Mouse (Mus musculus): ENCODE data around the gene Ccdc63. TPM values are rescaled to one million over a fixed set of nuclear protein-coding genes. Genes with fewer than 3 reads are reported as not detected.
A peak's percentile ranks its signal among the peaks of the same experiment; 100 is the strongest.

The Ccdc63 gene
- polyA plus RNA-seq, 1 experiment, result not detected

DNA sequence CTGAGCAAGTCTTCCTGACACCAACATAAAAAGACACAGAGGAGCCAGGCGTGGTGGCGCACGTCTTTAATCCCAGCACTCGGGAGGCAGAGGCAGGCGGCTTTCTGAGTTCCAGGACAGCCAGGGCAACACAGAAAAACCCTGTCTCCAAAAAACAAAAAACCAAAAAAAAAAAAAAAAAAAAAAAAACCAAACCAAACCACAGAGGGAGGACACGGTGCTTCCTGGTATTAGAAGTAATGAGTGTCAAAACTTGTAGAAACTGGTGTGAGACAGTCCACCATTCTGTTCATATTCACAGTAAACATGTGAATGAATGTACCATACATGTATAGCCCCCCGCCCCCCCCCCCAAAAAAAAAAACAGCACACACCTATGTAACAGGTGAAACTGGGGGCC, 35.3 kb upstream of the Ccdc63 start:
- TF ChIP-seq FOSL1 (IDR thresholded peaks at IDR 0.05; ENCODE audit: insufficient read depth, low read length, poor library complexity, severe bottlenecking), result no peak
- no peak for TF ChIP-seq MYOG (IDR thresholded peaks at IDR 0.05; ENCODE audit: control insufficient read depth, extremely low read depth, insufficient read length)
- no peak for TF ChIP-seq MAX (IDR thresholded peaks at IDR 0.05)
- no peak for TF ChIP-seq MYOD1 (IDR thresholded peaks at IDR 0.05; ENCODE audit: control insufficient read depth, insufficient read length, low read depth)
- no peak for TF ChIP-seq CTCF (IDR thresholded peaks at IDR 0.05; ENCODE audit: control insufficient read depth, insufficient read depth, insufficient read length)
- TF ChIP-seq CEBPB (IDR thresholded peaks at IDR 0.05; ENCODE audit: low read depth), result no peak
- TF ChIP-seq USF1 (IDR thresholded peaks at IDR 0.05; ENCODE audit: low read depth), result no peak
- Histone ChIP-seq H3K36me3 (ENCODE audit: control insufficient read depth, insufficient read depth) (peaks cover 48% of the 10 kb centered on the region), H3K79me2 (ENCODE audit: control insufficient read depth, insufficient read depth) (peaks cover 18% of the 10 kb centered on the region), H3K27me3 (ENCODE audit: control insufficient read depth, insufficient read depth, insufficient read length) (no peaks in the 10 kb centered on the region), H3ac (ENCODE audit: control insufficient read depth, insufficient read length, low read depth) (no peak overlapping the region), H3K79me3 (ENCODE audit: low read depth) (peaks cover 4% of the 10 kb centered on the region), H3K4me3 (ENCODE audit: insufficient read depth, poor library complexity, severe bottlenecking) (no peak overlapping the region)

DNA sequence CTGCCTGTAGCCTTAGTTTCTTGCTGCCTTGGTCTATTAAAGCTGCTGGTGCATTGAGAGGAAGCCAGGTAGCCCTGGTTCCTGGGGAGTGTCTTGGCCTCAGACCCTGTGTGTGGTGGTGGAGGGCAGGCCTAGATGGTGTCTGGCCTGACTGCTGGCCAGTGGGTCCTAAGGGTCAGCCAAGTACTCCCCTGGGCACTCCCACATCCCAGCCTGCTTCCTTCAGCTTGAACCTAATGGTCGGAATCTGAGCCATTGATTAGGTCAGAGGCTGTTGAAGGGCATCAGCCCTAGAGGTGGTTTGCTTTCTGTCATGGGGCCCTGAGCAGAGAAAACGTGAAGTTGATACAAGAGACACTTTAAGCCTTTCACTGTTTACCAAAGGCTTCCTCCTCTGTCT, 34.8 kb upstream of the Ccdc63 start:
- Histone ChIP-seq H3K79me3 (ENCODE audit: low read depth) (peaks cover 8% of the 10 kb centered on the region), H3K4me3 (ENCODE audit: insufficient read depth, poor library complexity, severe bottlenecking) (no peak overlapping the region), H3K27me3 (ENCODE audit: control insufficient read depth, insufficient read depth, insufficient read length) (no peaks in the 10 kb centered on the region), H3ac (ENCODE audit: control insufficient read depth, insufficient read length, low read depth) (no peak overlapping the region), H3K36me3 (ENCODE audit: control insufficient read depth, insufficient read depth) (peaks cover 54% of the 10 kb centered on the region), H3K79me2 (ENCODE audit: control insufficient read depth, insufficient read depth) (peaks cover 23% of the 10 kb centered on the region)
- no peak for TF ChIP-seq FOSL1 (IDR thresholded peaks at IDR 0.05; ENCODE audit: insufficient read depth, low read length, poor library complexity, severe bottlenecking)
- TF ChIP-seq MYOG (IDR thresholded peaks at IDR 0.05; ENCODE audit: control insufficient read depth, extremely low read depth, insufficient read length), result no peak
- TF ChIP-seq USF1 (IDR thresholded peaks at IDR 0.05; ENCODE audit: low read depth), result no peak
- TF ChIP-seq MAX (IDR thresholded peaks at IDR 0.05), result no peak
- no peak for TF ChIP-seq CTCF (IDR thresholded peaks at IDR 0.05; ENCODE audit: control insufficient read depth, insufficient read depth, insufficient read length)
- no peak for TF ChIP-seq MYOD1 (IDR thresholded peaks at IDR 0.05; ENCODE audit: control insufficient read depth, insufficient read length, low read depth)
- TF ChIP-seq CEBPB (IDR thresholded peaks at IDR 0.05; ENCODE audit: low read depth), result no peak

DNA sequence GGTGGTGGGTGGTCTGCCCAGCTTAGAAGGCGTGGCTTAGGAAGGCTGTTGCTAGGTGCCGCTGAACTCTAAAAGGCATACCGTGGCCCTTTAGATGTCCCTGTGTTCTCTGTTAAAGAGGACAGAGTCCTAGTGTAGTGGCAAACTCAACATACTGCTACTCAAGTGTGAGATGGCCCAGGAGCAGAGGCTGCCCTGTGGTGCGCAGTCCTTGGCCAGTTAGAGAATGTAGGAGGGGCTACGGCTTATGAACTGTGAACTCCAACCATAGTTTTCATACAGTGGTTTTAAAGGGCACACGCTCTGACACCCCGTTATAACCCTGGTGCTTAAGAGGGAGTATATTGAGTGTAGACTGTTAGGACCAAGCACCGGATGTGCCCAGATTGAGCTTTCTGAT, 30.4 kb upstream of the Ccdc63 start:
- Histone ChIP-seq H3K79me2 (ENCODE audit: control insufficient read depth, insufficient read depth) (peaks cover 65% of the 10 kb centered on the region), H3K4me3 (ENCODE audit: insufficient read depth, poor library complexity, severe bottlenecking) (no peak overlapping the region), H3K27me3 (ENCODE audit: control insufficient read depth, insufficient read depth, insufficient read length) (no peaks in the 10 kb centered on the region), H3ac (ENCODE audit: control insufficient read depth, insufficient read length, low read depth) (no peak overlapping the region), H3K36me3 (ENCODE audit: control insufficient read depth, insufficient read depth) (peaks cover 72% of the 10 kb centered on the region), H3K79me3 (ENCODE audit: low read depth) (peaks cover 38% of the 10 kb centered on the region)
- TF ChIP-seq FOSL1 (IDR thresholded peaks at IDR 0.05; ENCODE audit: insufficient read depth, low read length, poor library complexity, severe bottlenecking), result no peak
- TF ChIP-seq MAX (IDR thresholded peaks at IDR 0.05), result no peak
- TF ChIP-seq MYOG (IDR thresholded peaks at IDR 0.05; ENCODE audit: control insufficient read depth, extremely low read depth, insufficient read length), result no peak
- TF ChIP-seq MYOD1 (IDR thresholded peaks at IDR 0.05; ENCODE audit: control insufficient read depth, insufficient read length, low read depth), result no peak
- no peak for TF ChIP-seq USF1 (IDR thresholded peaks at IDR 0.05; ENCODE audit: low read depth)
- TF ChIP-seq CEBPB (IDR thresholded peaks at IDR 0.05; ENCODE audit: low read depth), result no peak
- no peak for TF ChIP-seq CTCF (IDR thresholded peaks at IDR 0.05; ENCODE audit: control insufficient read depth, insufficient read depth, insufficient read length)

DNA sequence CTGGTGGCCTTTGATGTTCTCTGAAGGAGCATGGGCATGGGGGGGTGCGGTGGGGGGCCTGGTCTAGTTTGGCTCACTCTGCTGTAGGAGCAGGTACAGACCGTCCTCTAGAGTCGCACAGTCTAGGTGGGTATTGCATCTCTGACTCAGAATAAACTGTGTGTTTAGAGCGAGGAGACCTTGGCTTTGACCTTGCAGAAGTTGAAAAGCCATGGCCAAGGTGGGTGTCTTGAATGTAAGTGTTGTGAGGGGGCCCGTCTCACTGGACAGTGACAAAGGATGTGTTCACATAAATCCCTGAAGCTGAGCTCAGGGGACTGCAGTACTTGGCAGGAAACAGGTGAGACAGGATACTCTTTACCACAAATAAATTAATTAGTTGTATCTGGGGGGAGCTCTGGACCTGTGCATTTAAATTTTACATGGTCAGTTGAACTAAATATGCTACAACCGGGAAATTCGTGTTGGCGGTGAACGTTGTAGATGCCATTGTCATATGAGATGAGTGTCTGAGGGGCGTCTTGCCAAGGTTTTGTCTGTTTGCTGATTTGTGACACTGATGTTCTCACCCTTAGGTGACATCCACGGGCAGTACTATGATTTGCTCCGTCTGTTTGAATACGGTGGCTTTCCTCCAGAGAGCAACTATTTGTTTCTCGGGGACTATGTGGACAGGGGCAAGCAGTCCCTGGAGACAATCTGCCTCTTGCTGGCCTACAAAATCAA, 27.9 kb upstream of the Ccdc63 start:
- Histone ChIP-seq H3K4me3 (ENCODE audit: insufficient read depth, poor library complexity, severe bottlenecking) (no peak overlapping the region), H3K27me3 (ENCODE audit: control insufficient read depth, insufficient read depth, insufficient read length) (no peaks in the 10 kb centered on the region), H3ac (ENCODE audit: control insufficient read depth, insufficient read length, low read depth) (no peak overlapping the region), H3K36me3 (ENCODE audit: control insufficient read depth, insufficient read depth) (peaks cover 85% of the 10 kb centered on the region), H3K79me3 (ENCODE audit: low read depth) (peaks cover 63% of the 10 kb centered on the region), H3K79me2 (ENCODE audit: control insufficient read depth, insufficient read depth) (peaks cover 90% of the 10 kb centered on the region)
- TF ChIP-seq MYOG (IDR thresholded peaks at IDR 0.05; ENCODE audit: control insufficient read depth, extremely low read depth, insufficient read length), result no peak
- no peak for TF ChIP-seq MAX (IDR thresholded peaks at IDR 0.05)

DNA sequence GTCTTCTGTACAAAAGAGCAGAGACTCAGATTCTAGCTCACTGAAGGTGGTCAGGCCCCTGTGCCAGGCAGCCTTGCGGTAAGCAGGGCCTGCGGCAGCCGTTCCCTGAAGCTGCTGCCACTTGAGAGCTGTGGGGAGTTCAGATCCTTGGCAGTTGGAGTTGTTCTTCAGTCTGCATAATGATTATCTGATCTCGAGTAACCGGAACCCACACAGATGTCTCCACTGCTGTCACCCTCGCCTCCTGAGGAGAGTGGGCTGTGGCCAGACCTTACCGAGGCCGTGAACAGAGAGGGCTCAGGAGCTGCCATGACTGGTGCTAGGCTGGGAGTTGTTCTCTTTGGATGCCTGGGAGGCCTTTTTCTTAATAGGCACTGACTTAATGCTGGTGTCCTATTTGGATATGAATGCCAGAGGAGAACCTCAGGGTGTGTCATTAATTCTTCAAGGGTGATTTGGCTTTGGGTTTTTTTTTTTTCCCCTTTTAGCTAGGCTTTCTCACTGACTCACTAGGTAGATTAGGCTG, 26.1 kb upstream of the Ccdc63 start:
- TF ChIP-seq FOSL1 (IDR thresholded peaks at IDR 0.05; ENCODE audit: insufficient read depth, low read length, poor library complexity, severe bottlenecking) (no peak), MYOD1 (IDR thresholded peaks at IDR 0.05; ENCODE audit: control insufficient read depth, insufficient read length, low read depth) (no peak), MYOG (IDR thresholded peaks at IDR 0.05; ENCODE audit: control insufficient read depth, extremely low read depth, insufficient read length) (no peak), CTCF (IDR thresholded peaks at IDR 0.05; ENCODE audit: control insufficient read depth, insufficient read depth, insufficient read length) (no peak), USF1 (IDR thresholded peaks at IDR 0.05; ENCODE audit: low read depth) (no peak), MAX (IDR thresholded peaks at IDR 0.05) (peak; percentile 5), CEBPB (IDR thresholded peaks at IDR 0.05; ENCODE audit: low read depth) (no peak)
- H3ac ChIP-seq (ENCODE audit: control insufficient read depth, insufficient read length, low read depth), result peak overlapping the region; percentile 10
- no peaks in the 10 kb centered on the region for H3K27me3 ChIP-seq (ENCODE audit: control insufficient read depth, insufficient read depth, insufficient read length)
- H3K4me3 ChIP-seq (ENCODE audit: insufficient read depth, poor library complexity, severe bottlenecking), result no peak overlapping the region
- H3K36me3 ChIP-seq (ENCODE audit: control insufficient read depth, insufficient read depth), result peaks cover 83% of the 10 kb centered on the region
- H3K79me2 ChIP-seq (ENCODE audit: control insufficient read depth, insufficient read depth), result peaks cover 98% of the 10 kb centered on the region
- peaks cover 81% of the 10 kb centered on the region for H3K79me3 ChIP-seq (ENCODE audit: low read depth)
